Mouse (Mus musculus): ENCODE measurements at regions not wholly inside any gene's neighbourhood (a gene's known extent, or its start where the extent isn't known, plus 50 kb on each side); places are given as distances from the start of the nearest gene placed in this dataset.

DNA sequence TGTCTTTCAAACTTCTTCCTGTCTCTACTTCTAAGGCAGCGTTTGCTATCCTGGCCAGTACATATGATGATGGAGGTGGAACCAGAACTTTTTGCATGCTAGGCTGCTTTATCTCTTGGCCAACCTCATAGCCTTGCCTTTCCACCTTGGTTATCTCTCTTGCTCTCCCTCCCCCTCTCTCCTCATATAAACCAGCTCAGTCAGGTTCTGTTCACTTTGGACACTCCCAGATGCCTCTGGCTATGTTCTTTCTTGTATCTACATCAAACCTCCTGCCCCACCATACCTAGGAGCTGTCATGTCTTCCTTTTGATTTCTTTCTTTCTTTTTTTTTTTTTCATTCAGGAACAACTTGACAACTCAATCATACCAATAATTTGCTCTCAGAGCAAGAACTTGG is 98.0 kb upstream of the Plcb4 start:
- no peak overlapping the region for H3K4me2 ChIP-seq (replicated peaks)
- no peaks in the 10 kb centered on the region for H3K9me3 ChIP-seq (replicated peaks)
- ATAC-seq (ENCODE audit: insufficient number of reproducible peaks, low FRiP score, low TSS enrichment, low read depth): no peak
- H3K4me1 ChIP-seq: no peaks in the 10 kb centered on the region
- H3K27me3 ChIP-seq: no peaks in the 10 kb centered on the region
- no peak overlapping the region for H3K4me3 ChIP-seq (replicated peaks)
- no peak overlapping the region for H3K9ac ChIP-seq
- WGBS: 73% methylated on average over 1 of the region's 1 CpGs
- H3K36me3 ChIP-seq: no peaks in the 10 kb centered on the region
- no peak overlapping the region for H3K27ac ChIP-seq (replicated peaks)

DNA sequence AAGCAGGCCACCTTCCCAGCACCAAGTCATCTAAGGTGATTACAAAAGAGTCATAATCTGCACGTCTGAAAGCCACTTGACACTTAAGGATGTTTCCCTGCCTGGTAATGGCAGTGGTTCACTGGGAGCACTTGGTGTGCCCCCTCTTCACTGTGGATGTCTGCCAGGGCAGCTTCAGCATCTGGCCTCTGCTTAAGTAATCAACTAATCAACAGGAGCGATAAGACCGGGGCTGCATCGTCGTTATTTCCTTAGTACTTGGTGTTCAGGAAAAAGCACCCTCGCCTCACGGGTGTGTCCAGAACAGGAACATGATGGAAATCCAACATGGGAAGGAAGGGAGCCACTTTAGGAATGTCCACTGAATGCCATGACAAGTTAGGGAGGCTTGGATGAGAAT is 97.1 kb upstream of the Plcb4 start:
- Histone ChIP-seq H3K9me3 (replicated peaks) (no peaks in the 10 kb centered on the region), H3K27me3 (no peaks in the 10 kb centered on the region), H3K4me2 (replicated peaks) (no peak overlapping the region), H3K4me3 (replicated peaks) (no peak overlapping the region), H3K36me3 (no peaks in the 10 kb centered on the region), H3K4me1 (no peaks in the 10 kb centered on the region), H3K27ac (replicated peaks) (no peak overlapping the region), H3K9ac (no peak overlapping the region)
- 69% methylated on average over 7 of the region's 7 CpGs for WGBS
- no peak for ATAC-seq (ENCODE audit: insufficient number of reproducible peaks, low FRiP score, low TSS enrichment, low read depth)

DNA sequence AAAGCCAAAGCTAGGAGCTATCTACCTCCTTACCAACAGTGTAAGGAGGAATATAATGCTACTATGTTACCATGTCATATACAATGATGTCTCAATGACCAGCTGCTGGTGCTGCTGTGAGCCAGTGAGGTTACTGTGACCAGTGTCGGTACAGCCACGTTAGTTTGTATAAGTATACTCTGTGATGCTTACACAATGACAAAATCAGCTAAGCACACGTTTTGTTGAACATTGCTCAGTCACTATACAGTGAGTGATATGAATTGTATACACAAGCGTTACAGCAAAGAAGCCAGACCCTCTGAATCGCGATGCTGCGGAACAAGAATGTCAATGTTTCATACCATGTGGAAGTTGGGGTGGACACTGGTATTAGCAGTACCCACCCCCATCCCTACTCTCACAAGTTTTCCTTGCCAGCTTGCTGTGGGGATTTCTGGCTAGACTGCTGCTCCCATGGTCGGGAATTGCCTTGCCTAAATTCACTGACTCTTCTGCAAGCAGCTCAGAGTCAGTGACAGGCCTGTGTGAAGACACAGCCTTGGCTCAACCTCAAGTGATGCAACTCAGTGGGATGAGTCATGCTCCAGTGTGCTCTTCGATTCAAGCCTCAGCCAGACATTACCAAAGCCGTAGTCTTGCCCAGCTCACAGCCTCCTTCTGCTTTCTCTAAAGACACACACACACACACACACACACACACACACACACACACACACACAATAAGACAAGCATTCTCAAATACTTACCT is 96.5 kb upstream of the Plcb4 start:
- 75% methylated on average over 10 of the region's 10 CpGs for WGBS
- Histone ChIP-seq H3K27ac (replicated peaks) (no peak overlapping the region), H3K4me2 (replicated peaks) (no peak overlapping the region), H3K27me3 (no peaks in the 10 kb centered on the region), H3K36me3 (no peaks in the 10 kb centered on the region), H3K4me1 (no peaks in the 10 kb centered on the region), H3K9ac (no peak overlapping the region), H3K9me3 (replicated peaks) (no peaks in the 10 kb centered on the region), H3K4me3 (replicated peaks) (no peak overlapping the region)
- ATAC-seq (ENCODE audit: insufficient number of reproducible peaks, low FRiP score, low TSS enrichment, low read depth): peak; percentile 63; the same call in 1 of the 2 replicates

DNA sequence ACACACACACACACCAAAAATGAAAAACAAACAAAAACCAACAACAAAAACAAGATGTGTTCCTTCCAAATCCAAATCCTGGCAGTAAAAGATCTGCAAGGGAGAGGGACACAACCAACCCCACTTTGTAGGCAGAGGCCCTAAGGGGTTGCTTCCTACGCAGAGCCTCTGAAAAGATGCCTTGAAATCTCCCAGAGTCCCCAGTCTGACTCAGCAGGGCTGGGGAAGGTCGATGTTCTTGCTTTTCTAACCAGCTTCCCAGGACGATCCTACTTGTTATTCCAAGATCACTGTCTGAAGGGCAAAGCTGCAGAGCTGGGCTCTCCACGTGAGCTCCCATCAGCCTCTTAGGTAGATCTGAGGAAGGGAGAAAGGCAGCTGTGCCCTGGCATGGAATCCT is 94.6 kb upstream of the Plcb4 start:
- Histone ChIP-seq H3K4me2 (replicated peaks) (no peak overlapping the region), H3K9ac (no peak overlapping the region), H3K4me3 (replicated peaks) (no peak overlapping the region), H3K27ac (replicated peaks) (no peak overlapping the region), H3K27me3 (no peaks in the 10 kb centered on the region), H3K36me3 (no peaks in the 10 kb centered on the region), H3K9me3 (replicated peaks) (no peaks in the 10 kb centered on the region), H3K4me1 (no peaks in the 10 kb centered on the region)
- 52% methylated on average over 4 of the region's 4 CpGs for WGBS
- ATAC-seq (ENCODE audit: insufficient number of reproducible peaks, low FRiP score, low TSS enrichment, low read depth): no peak

DNA sequence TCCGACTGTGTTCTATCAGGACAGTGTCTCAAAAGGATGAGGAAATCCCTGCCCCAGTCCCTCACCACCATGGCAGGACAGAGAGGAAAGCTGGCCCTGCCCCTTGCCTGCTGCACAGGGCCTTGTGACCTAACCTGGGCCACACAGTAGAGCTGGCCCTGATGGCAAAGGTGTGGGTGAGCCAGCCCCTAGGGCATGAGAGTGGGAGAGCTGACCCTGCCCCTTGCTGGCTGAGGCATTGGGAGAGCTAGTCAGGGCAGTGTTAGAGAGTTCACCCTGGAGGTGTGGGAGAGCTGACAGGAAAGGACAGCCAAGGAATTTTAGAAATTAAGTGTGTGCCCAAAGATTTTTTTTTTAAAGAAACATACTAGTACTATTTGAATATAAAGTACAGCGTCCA is 90.5 kb upstream of the Plcb4 start:
- Histone ChIP-seq H3K27me3 (no peaks in the 10 kb centered on the region), H3K4me3 (replicated peaks) (no peak overlapping the region), H3K9me3 (replicated peaks) (no peaks in the 10 kb centered on the region), H3K27ac (replicated peaks) (no peak overlapping the region), H3K9ac (no peak overlapping the region), H3K4me1 (no peaks in the 10 kb centered on the region), H3K36me3 (no peaks in the 10 kb centered on the region), H3K4me2 (replicated peaks) (no peak overlapping the region)
- 84% methylated on average over 2 of the region's 2 CpGs for WGBS
- no peak for ATAC-seq (ENCODE audit: insufficient number of reproducible peaks, low FRiP score, low TSS enrichment, low read depth)

DNA sequence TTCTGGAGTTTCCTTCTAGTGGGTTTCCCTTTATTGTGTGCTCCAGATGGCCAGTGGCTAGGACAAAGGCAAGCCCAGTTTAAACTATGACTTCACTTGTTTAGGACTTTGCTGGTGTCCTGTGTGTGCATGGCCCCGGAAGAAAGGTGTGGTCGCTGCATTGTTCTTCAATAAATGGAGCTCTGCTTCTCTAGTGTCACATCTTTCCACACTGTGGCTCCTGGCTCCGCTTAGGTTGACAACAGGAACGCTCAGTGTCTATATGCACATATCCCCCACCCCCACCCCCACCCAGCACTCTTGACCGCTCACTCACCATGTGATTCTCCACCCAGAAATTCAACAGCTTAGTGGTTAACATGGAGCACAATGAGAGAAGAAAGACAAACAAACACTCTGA is 87.2 kb upstream of the Plcb4 start:
- H3K9me3 ChIP-seq (replicated peaks): no peaks in the 10 kb centered on the region
- no peak overlapping the region for H3K4me3 ChIP-seq (replicated peaks)
- no peak overlapping the region for H3K27ac ChIP-seq (replicated peaks)
- no peaks in the 10 kb centered on the region; the same call in 1 of the 2 replicates for H3K4me1 ChIP-seq
- no peaks in the 10 kb centered on the region for H3K36me3 ChIP-seq
- WGBS: 86% methylated on average over 5 of the region's 5 CpGs
- no peak for ATAC-seq (ENCODE audit: insufficient number of reproducible peaks, low FRiP score, low TSS enrichment, low read depth)
- no peak overlapping the region for H3K4me2 ChIP-seq (replicated peaks)
- no peak overlapping the region for H3K9ac ChIP-seq
- H3K27me3 ChIP-seq: no peaks in the 10 kb centered on the region

DNA sequence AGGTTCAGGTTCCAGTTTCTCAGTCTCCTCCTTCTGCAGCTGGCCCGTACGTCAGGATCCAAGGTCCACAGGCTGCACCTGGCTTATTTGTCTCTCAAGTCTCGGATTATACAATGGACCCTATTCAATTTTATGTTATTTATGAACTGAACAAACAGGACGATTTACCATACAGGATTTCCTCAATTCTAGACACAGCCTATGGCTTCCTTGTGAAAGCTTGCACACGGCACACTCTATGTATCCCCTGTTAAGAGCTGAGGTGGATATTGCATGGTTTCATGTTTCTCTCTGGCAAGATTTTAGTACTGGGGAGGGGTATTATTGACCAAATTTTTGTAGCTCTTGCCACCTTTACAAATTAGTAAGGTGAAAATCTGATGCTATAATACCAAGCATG is 81.6 kb upstream of the Plcb4 start:
- WGBS: 79% methylated on average over 5 of the region's 5 CpGs

DNA sequence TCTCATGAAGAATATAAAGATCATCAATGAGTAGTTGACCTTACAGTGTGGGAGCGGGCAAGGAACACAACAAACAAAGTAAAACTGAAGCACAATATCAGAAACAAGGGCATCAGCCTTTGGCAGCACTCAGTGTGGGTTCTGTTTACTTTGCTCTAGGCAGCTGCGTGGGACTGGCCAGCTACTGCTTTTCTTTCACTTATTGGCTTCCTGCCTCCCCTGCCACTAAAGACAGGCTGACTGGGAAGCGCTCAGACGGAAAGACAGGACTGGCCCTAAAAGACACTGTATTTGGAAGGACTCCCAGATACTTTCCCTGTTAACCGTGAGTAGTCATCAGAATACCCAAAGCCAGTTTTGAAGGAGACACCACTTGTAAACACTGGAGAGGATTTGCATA is 80.7 kb upstream of the Plcb4 start:
- no peak overlapping the region for H3K9ac ChIP-seq
- no peaks in the 10 kb centered on the region for H3K9me3 ChIP-seq (replicated peaks)
- H3K27ac ChIP-seq (replicated peaks): no peak overlapping the region
- no peak overlapping the region for H3K4me3 ChIP-seq (replicated peaks)
- H3K4me1 ChIP-seq: no peaks in the 10 kb centered on the region; the same call in 1 of the 2 replicates
- no peaks in the 10 kb centered on the region for H3K27me3 ChIP-seq
- H3K36me3 ChIP-seq: no peaks in the 10 kb centered on the region
- WGBS: 43% methylated on average over 5 of the region's 5 CpGs
- no peak overlapping the region for H3K4me2 ChIP-seq (replicated peaks)
- ATAC-seq (ENCODE audit: insufficient number of reproducible peaks, low FRiP score, low TSS enrichment, low read depth): no peak

More for the DNA sequence above, 81.6 kb upstream of the Plcb4 start:
- Histone ChIP-seq H3K9me3 (replicated peaks) (no peaks in the 10 kb centered on the region), H3K4me1 (no peaks in the 10 kb centered on the region; the same call in 1 of the 2 replicates), H3K36me3 (no peaks in the 10 kb centered on the region), H3K27me3 (no peaks in the 10 kb centered on the region), H3K4me2 (replicated peaks) (no peak overlapping the region), H3K4me3 (replicated peaks) (no peak overlapping the region), H3K27ac (replicated peaks) (no peak overlapping the region), H3K9ac (no peak overlapping the region)
- ATAC-seq (ENCODE audit: insufficient number of reproducible peaks, low FRiP score, low TSS enrichment, low read depth): no peak

DNA sequence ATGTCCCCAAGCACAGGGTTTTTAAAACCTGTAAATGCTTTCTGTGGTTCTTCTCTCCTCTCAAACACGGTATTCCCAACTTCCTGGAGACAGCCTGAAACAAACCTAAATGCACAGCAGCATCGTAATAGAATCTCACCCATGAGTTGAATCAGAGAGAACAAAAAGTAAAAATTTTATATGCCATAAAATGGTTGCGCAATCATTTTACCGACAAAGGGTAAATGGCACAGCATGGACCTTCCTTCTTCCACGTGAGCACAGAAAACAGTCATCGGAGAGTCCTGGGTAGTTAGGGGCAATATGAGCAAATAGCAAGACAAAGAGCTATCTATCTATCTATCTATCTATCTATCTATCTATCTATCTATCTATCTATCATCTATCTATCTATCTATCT is 79.3 kb upstream of the Plcb4 start:
- no peaks in the 10 kb centered on the region for H3K27me3 ChIP-seq
- ATAC-seq (ENCODE audit: insufficient number of reproducible peaks, low FRiP score, low TSS enrichment, low read depth): no peak
- no peaks in the 10 kb centered on the region for H3K36me3 ChIP-seq
- no peaks in the 10 kb centered on the region for H3K9me3 ChIP-seq (replicated peaks)
- no peaks in the 10 kb centered on the region; the same call in 1 of the 2 replicates for H3K4me1 ChIP-seq
- no peak overlapping the region for H3K27ac ChIP-seq (replicated peaks)
- no peak overlapping the region for H3K9ac ChIP-seq
- H3K4me3 ChIP-seq (replicated peaks): no peak overlapping the region
- no peak overlapping the region for H3K4me2 ChIP-seq (replicated peaks)
- 92% methylated on average over 6 of the region's 6 CpGs for WGBS

DNA sequence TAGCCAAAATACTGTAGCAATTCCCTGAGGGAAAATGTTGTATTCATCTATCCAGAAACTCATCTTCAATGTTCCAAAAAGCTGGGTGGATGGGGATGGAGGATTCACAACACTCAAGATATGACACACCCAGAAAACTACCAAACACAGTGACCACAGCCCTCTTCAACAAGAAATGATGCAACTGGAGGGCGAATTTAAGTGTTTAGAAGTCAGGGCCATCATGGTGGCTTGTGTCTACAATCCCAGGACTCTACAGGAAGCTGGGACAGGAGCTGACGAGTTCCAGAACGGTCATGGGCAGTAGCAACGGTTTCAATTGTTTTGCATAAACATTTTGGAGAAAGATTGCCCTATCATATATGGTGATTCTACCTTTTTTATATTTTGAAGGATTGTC is 78.8 kb upstream of the Plcb4 start:
- ATAC-seq (ENCODE audit: insufficient number of reproducible peaks, low FRiP score, low TSS enrichment, low read depth): no peak
- Histone ChIP-seq H3K27me3 (no peaks in the 10 kb centered on the region), H3K4me1 (no peaks in the 10 kb centered on the region; the same call in 1 of the 2 replicates), H3K9ac (no peak overlapping the region), H3K4me2 (replicated peaks) (no peak overlapping the region), H3K4me3 (replicated peaks) (no peak overlapping the region), H3K27ac (replicated peaks) (no peak overlapping the region), H3K9me3 (replicated peaks) (no peaks in the 10 kb centered on the region), H3K36me3 (no peaks in the 10 kb centered on the region)
- 80% methylated on average over 4 of the region's 4 CpGs for WGBS

DNA sequence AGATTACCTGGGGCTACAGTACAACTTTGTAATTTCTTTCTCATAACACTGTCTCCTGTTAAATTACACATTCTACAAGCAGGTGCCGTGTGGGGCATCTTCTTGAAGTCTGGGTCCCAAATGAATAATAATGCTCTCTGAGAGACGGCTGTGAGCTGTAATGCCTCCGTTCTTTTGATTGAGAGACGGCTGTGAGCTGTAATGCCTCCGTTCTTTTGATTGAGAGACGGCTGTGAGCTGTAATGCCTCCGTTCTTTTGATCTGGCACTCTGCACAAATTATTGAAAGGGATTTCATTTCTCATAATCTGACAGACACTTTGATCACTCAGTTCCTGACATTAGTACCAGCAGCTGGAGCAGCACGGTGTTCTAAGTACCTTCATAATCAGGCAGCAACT is 76.5 kb upstream of the Plcb4 start:
- Histone ChIP-seq H3K4me1 (no peaks in the 10 kb centered on the region), H3K9me3 (replicated peaks) (no peaks in the 10 kb centered on the region), H3K4me2 (replicated peaks) (no peak overlapping the region), H3K9ac (no peak overlapping the region), H3K4me3 (replicated peaks) (no peak overlapping the region), H3K27me3 (no peaks in the 10 kb centered on the region), H3K36me3 (no peaks in the 10 kb centered on the region), H3K27ac (replicated peaks) (no peak overlapping the region)
- 27% methylated on average over 8 of the region's 8 CpGs for WGBS
- no peak for ATAC-seq (ENCODE audit: insufficient number of reproducible peaks, low FRiP score, low TSS enrichment, low read depth)

DNA sequence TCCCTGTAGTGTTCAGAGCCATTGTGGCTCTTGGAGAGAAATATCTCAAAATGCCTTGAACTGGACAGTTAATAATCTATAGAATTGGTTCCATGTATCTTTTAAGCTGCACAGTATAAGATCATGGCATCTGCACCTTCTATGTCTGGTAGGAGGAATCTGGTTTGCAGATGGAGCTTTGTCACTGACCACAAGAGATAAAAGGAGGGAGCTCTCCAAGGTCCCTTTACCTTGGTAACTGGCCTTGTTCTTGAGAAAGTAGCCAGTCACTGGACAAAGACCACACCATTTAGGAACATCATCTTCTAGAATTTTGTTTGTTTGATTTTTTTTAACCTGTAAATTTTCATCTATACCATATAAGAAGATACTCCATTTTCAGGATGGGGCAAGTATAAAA is 52.5 kb upstream of the Plcb4 start:
- no peaks in the 10 kb centered on the region for H3K4me1 ChIP-seq
- no peaks in the 10 kb centered on the region for H3K27me3 ChIP-seq
- H3K9ac ChIP-seq: no peak overlapping the region
- no peak overlapping the region for H3K27ac ChIP-seq (replicated peaks)
- H3K36me3 ChIP-seq: no peaks in the 10 kb centered on the region
- no peak for ATAC-seq (ENCODE audit: insufficient number of reproducible peaks, low FRiP score, low TSS enrichment, low read depth)
- H3K9me3 ChIP-seq (replicated peaks): no peaks in the 10 kb centered on the region
- H3K4me2 ChIP-seq (replicated peaks): no peak overlapping the region
- H3K4me3 ChIP-seq (replicated peaks): no peak overlapping the region
